In the genomic region with DNA sequence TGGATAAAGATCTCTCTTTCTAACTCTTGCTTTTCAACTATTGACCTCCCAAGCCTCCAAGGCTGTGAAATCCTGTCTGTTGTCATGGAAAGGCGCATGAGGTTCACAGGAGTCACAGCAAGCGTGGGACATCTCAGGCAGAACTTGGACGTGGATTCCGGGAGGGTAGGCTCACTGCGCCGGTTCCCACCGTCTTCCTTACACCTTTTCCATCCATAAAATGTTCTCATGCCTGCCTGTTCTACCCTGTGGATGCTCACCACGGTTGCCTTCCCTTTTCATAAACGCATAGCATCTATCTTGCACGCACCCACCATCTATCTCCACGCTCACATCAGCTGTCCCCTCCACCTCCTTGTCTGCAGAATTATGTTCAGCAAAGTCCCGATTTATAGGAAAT, we compare ENCODE assay signal across 23 mouse cellular contexts. TPM values are rescaled to one million over a fixed set of nuclear protein-coding genes. Genes with fewer than 3 reads are reported as not detected.
A peak's percentile ranks its signal among the peaks of the same experiment; 100 is the strongest.
DNase-seq lines count a peak whose midpoint lies in the region; ATAC-seq lines count a peak whose summit lies in the region.
"Had no signal": no experiment of that assay in that cellular context is flagged by ENCODE, and none has a peak within 500 bp of the region (broad histone marks: within the 10 kb centered on the region; RNA-seq: fewer than 3 reads in every experiment).

No protein-coding gene starts in this region.

- H3K4me1 ChIP-seq in kidney, embryonic 15.5 days, result peaks cover 53% of the 10 kb centered on the region
- peaks cover 44% of the 10 kb centered on the region for H3K4me1 ChIP-seq in neural tube, embryonic 11.5 days (ENCODE audit: control insufficient read depth, insufficient read depth, low read length)
- H3K4me1 ChIP-seq in midbrain, embryonic 14.5 days (ENCODE audit: control insufficient read depth, insufficient read depth, low read length), result peaks cover 39% of the 10 kb centered on the region
- H3K4me1 ChIP-seq: megakaryocyte, embryonic 14.5 days had no signal

- peak overlapping the region; percentile 58 for H3K27ac ChIP-seq in kidney, embryonic 15.5 days
- peak overlapping the region; percentile 83 for H3K27ac ChIP-seq in neural tube, embryonic 11.5 days (ENCODE audit: low read depth, low read length)
- H3K27ac ChIP-seq in midbrain, embryonic 14.5 days (replicated peaks; ENCODE audit: low read depth, low read length), result no peak overlapping the region
- H3K27ac ChIP-seq: forebrain, embryonic 10.5 days; heart, embryonic 13.5 days; limb, embryonic 15.5 days; liver, embryonic 14.5 days had no signal

- 62% methylated on average over 12 of the region's 12 CpGs for WGBS in kidney, embryonic 15.5 days
- WGBS in neural tube, embryonic 11.5 days, result 53% methylated on average over 12 of the region's 12 CpGs
- WGBS in midbrain, embryonic 14.5 days, result 42% methylated on average over 12 of the region's 12 CpGs

- H3K27me3 ChIP-seq in kidney, embryonic 15.5 days, result peaks cover 24% of the 10 kb centered on the region
- H3K27me3 ChIP-seq in neural tube, embryonic 11.5 days (ENCODE audit: control insufficient read depth, insufficient read depth, low read length), result no peaks in the 10 kb centered on the region
- no peaks in the 10 kb centered on the region for H3K27me3 ChIP-seq in midbrain, embryonic 14.5 days (ENCODE audit: control insufficient read depth, insufficient read depth, low read length)

- H3K4me2 ChIP-seq in kidney, embryonic 15.5 days, result peak overlapping the region; percentile 8; the same call in 1 of the 2 replicates
- peak overlapping the region; percentile 27 for H3K4me2 ChIP-seq in neural tube, embryonic 11.5 days (ENCODE audit: low read depth)
- H3K4me2 ChIP-seq in midbrain, embryonic 14.5 days (ENCODE audit: low read length), result peak overlapping the region; percentile 11; the same call in 1 of the 2 replicates
- H3K4me2 ChIP-seq: limb, embryonic 15.5 days; lung, embryonic 14.5 days had no signal

- DNase-seq in kidney, adult 18-20 months, result no peak
- DNase-seq in neural tube, embryonic 11.5 days (ENCODE audit: low spot score), result peak; percentile 50
- DNase-seq in neural tube, embryonic 10.5 days (ENCODE audit: extremely low spot score, low spot score), result no peak
- DNase-seq in midbrain, embryonic 14.5 days, result no peak
- DNase-seq in layer of hippocampus, adult 8-10 months (ENCODE audit: low spot score in 2 of 2), result no peak
- DNase-seq in layer of hippocampus, postnatal 25 days (ENCODE audit: extremely low spot score in 1 of 2, low spot score in 1 of 2), result no peak
- DNase-seq: adrenal gland, postnatal 25 days; cerebellum, adult 8-10 months; gastrocnemius, postnatal 25 days; heart, adult 18-20 months; heart, postnatal 14 days; kidney, adult 2 months; left cerebral cortex, postnatal 4 days; lung, embryonic 14.5 days; lung, postnatal 36 days; right cerebral cortex, postnatal 14 days had no signal

- ATAC-seq in kidney, embryonic 15.5 days (replicated peaks; ENCODE audit: low FRiP score), result no peak
- no peak for ATAC-seq in neural tube, embryonic 11.5 days (ENCODE audit: insufficient read depth, low FRiP score, low TSS enrichment)
- ATAC-seq in midbrain, embryonic 14.5 days (ENCODE audit: low FRiP score, low TSS enrichment), result no peak
- ATAC-seq: forebrain, embryonic 16.5 days had no signal

- H3K9ac ChIP-seq in kidney, embryonic 15.5 days, result no peak overlapping the region
- H3K9ac ChIP-seq in neural tube, embryonic 11.5 days (ENCODE audit: low read length), result peak overlapping the region; percentile 43
- H3K9ac ChIP-seq in midbrain, embryonic 14.5 days (replicated peaks; ENCODE audit: low read length), result no peak overlapping the region
- H3K9ac ChIP-seq: heart, embryonic 13.5 days; limb, embryonic 15.5 days; liver, embryonic 14.5 days; lung, embryonic 14.5 days had no signal

- no peak overlapping the region for H3K4me3 ChIP-seq in kidney, embryonic 15.5 days (replicated peaks)
- H3K4me3 ChIP-seq in neural tube, embryonic 11.5 days (ENCODE audit: low read depth, low read length), result no peak overlapping the region
- no peak overlapping the region for H3K4me3 ChIP-seq in midbrain, embryonic 14.5 days (replicated peaks; ENCODE audit: low read depth, low read length)
- H3K4me3 ChIP-seq: forebrain, embryonic 10.5 days; heart, embryonic 13.5 days; limb, embryonic 15.5 days; megakaryocyte, embryonic 14.5 days had no signal

- no peaks in the 10 kb centered on the region for H3K9me3 ChIP-seq in kidney, embryonic 15.5 days (replicated peaks)
- no peaks in the 10 kb centered on the region for H3K9me3 ChIP-seq in neural tube, embryonic 11.5 days (ENCODE audit: control insufficient read depth, low read length)
- no peaks in the 10 kb centered on the region for H3K9me3 ChIP-seq in midbrain, embryonic 14.5 days (ENCODE audit: control insufficient read depth, low read length)
- H3K9me3 ChIP-seq: forebrain, embryonic 10.5 days; heart, embryonic 13.5 days; limb, embryonic 15.5 days; megakaryocyte, embryonic 14.5 days had no signal

- H3K36me3 ChIP-seq in kidney, embryonic 15.5 days, result no peaks in the 10 kb centered on the region
- no peaks in the 10 kb centered on the region for H3K36me3 ChIP-seq in neural tube, embryonic 11.5 days (ENCODE audit: control insufficient read depth, insufficient read depth, low read length)
- H3K36me3 ChIP-seq in midbrain, embryonic 14.5 days (ENCODE audit: control insufficient read depth, insufficient read depth, low read length), result no peaks in the 10 kb centered on the region
- H3K36me3 ChIP-seq: forebrain, embryonic 10.5 days; heart, embryonic 13.5 days; limb, embryonic 15.5 days had no signal

RNA-seq across cellular contexts. Expression of gene Snx11, which starts 36.6 kb away (rescaled TPM):
- polyA plus RNA-seq in kidney, embryonic 15.5 days (2015; fragmentation: Nextera tagmentation; extraction: Ambion mirVana), result 19.2 and 20.4 TPM in 2 replicates
- 19.9 and 20.9 TPM in 2 replicates for polyA plus RNA-seq in neural tube, embryonic 11.5 days (2014; fragmentation: Nextera tagmentation; extraction: Ambion mirVana)
- polyA plus RNA-seq in midbrain, embryonic 14.5 days (2014; fragmentation: Nextera tagmentation; extraction: Ambion mirVana), result 25.8 and 29.6 TPM in 2 replicates
- total RNA-seq in layer of hippocampus, adult 8-10 months (2022), result 10 to 100 TPM; 43.8 to 60.8 (median 54.1) TPM
- total RNA-seq in layer of hippocampus, postnatal 25 days (2021), result 10 to 100 TPM; 40.9 to 49.4 TPM

RNA-seq across cellular contexts. Expression of gene Cbx1, which starts 48.1 kb away (rescaled TPM):
- 136 and 154 TPM in 2 replicates for polyA plus RNA-seq in kidney, embryonic 15.5 days (2015; fragmentation: Nextera tagmentation; extraction: Ambion mirVana)
- polyA plus RNA-seq in neural tube, embryonic 11.5 days (2014; fragmentation: Nextera tagmentation; extraction: Ambion mirVana), result 133 and 135 TPM in 2 replicates
- polyA plus RNA-seq in midbrain, embryonic 14.5 days (2014; fragmentation: Nextera tagmentation; extraction: Ambion mirVana), result 73.9 and 76.4 TPM in 2 replicates
- 10 to 100 TPM; 40.1 to 52.0 (median 44.0) TPM for total RNA-seq in layer of hippocampus, adult 8-10 months (2022)
- total RNA-seq in layer of hippocampus, postnatal 25 days (2021), result 10 to 100 TPM; 49.4 to 52.0 TPM
